Mouse (Mus musculus) CH12.LX (cell line): ENCODE measurements around the gene Spcs3. TPM values are rescaled to one million over a fixed set of nuclear protein-coding genes. Genes with fewer than 3 reads are reported as not detected.

Experiments used
- DNase-seq: peaks from one replicate; pipeline ENCODE4 v3.0.0-alpha.2; 2013; ENCODE audit errors: extremely low read depth
- H3K27ac ChIP-seq: 2 replicates; pipeline ENCODE4 v1.5.1; 2012; ENCODE audit warnings: low read depth, mild to moderate bottlenecking, control low read depth, moderate library complexity; ENCODE audit not compliant: insufficient read depth
- H3K27me3 ChIP-seq: replicated peaks from 2 replicates; pipeline ENCODE3; 2012; ENCODE audit warnings: inconsistent platforms
- H3K36me3 ChIP-seq, 2 experiments: replicated peaks in 1 of 2; 2 replicates each; pipeline versions ENCODE3 to v1.6.1; 2012; ENCODE audit warnings: inconsistent platforms in 1 of 2, low read length in 1 of 2, mild to moderate bottlenecking in 1 of 2, mixed read lengths in 1 of 2, moderate library complexity in 1 of 2; ENCODE audit not compliant: control insufficient read depth in 1 of 2, insufficient read depth in 1 of 2
- H3K4me1 ChIP-seq, 2 experiments: 2 replicates each; pipeline ENCODE4 v1.6.1; 2012; ENCODE audit warnings: inconsistent platforms in 1 of 2, moderate library complexity in 1 of 2; ENCODE audit not compliant: insufficient read depth in 2 of 2, control insufficient read depth in 1 of 2
- H3K4me2 ChIP-seq: 2 replicates; pipeline ENCODE4 v1.6.1; 2012; ENCODE audit warnings: low read depth, mild to moderate bottlenecking, control low read depth; ENCODE audit not compliant: poor library complexity, insufficient read depth, severe bottlenecking
- H3K4me3 ChIP-seq, 3 experiments: fragments of 150-350 bp in 1 of 3; sonication (generic) in 1 of 3; replicated peaks in 1 of 3; 2 replicates each; pipeline versions ENCODE3 to v1.5.1; 2011 to 2012; ENCODE audit warnings: low read depth in 2 of 3, low read length in 2 of 3, mild to moderate bottlenecking in 2 of 3, moderate library complexity in 2 of 3, control low read depth in 1 of 3, improper control_type of control experiment in 1 of 3, inconsistent platforms in 1 of 3, mixed read lengths in 1 of 3; ENCODE audit not compliant: poor library complexity in 1 of 3
- H3K79me2 ChIP-seq: replicated peaks from 2 replicates; pipeline ENCODE4 v1.6.1; 2012; ENCODE audit warnings: mild to moderate bottlenecking, moderate library complexity; ENCODE audit not compliant: control insufficient read depth, poor library complexity, insufficient read depth, severe bottlenecking; ENCODE audit errors: extremely low read depth
- H3K9ac ChIP-seq: 2 replicates; pipeline ENCODE4 v1.6.1; 2012; ENCODE audit warnings: low read depth, mild to moderate bottlenecking, control low read depth, moderate library complexity; ENCODE audit not compliant: insufficient read depth
- H3K9me3 ChIP-seq: replicated peaks from 2 replicates; pipeline ENCODE3; 2012; ENCODE audit warnings: low read length, inconsistent platforms, mixed read lengths
- BHLHE40 ChIP-seq: IDR thresholded peaks from 2 replicates; pipeline ENCODE4 v1.6.1; 2011; ENCODE audit warnings: mild to moderate bottlenecking, low read depth, low read length, improper control_type of control experiment
- CHD2 ChIP-seq: IDR thresholded peaks from 2 replicates; pipeline ENCODE4 v1.6.1; 2011; ENCODE audit warnings: low read length, improper control_type of control experiment
- ELF1 ChIP-seq: IDR thresholded peaks from 2 replicates; pipeline ENCODE4 v1.6.1; 2014; ENCODE audit warnings: low read depth, mild to moderate bottlenecking, inconsistent platforms, low read length, improper control_type of control experiment
- GABPA ChIP-seq: IDR thresholded peaks from 2 replicates; pipeline ENCODE4 v1.6.1; 2012; ENCODE audit warnings: low read depth, low read length, improper control_type of control experiment, inconsistent platforms; ENCODE audit not compliant: insufficient replicate concordance
- HCFC1 ChIP-seq: IDR thresholded peaks from 2 replicates; pipeline ENCODE4 v1.6.1; 2012; ENCODE audit warnings: low read depth, mild to moderate bottlenecking, inconsistent platforms, low read length, improper control_type of control experiment
- IRF4 ChIP-seq: IDR thresholded peaks from 2 replicates; pipeline ENCODE4 v1.6.1; 2014; ENCODE audit warnings: low read depth, mild to moderate bottlenecking, inconsistent platforms, low read length, improper control_type of control experiment
- MAFK ChIP-seq: IDR thresholded peaks from 2 replicates; pipeline ENCODE4 v1.6.1; 2011; ENCODE audit warnings: low read length, improper control_type of control experiment; ENCODE audit not compliant: insufficient replicate concordance
- MAX ChIP-seq: IDR thresholded peaks from 2 replicates; pipeline ENCODE4 v1.6.1; 2011; ENCODE audit warnings: low read length, improper control_type of control experiment
- MAZ ChIP-seq: IDR thresholded peaks from 2 replicates; pipeline ENCODE4 v1.6.1; 2012; ENCODE audit warnings: low read depth, mild to moderate bottlenecking, inconsistent platforms, low read length, improper control_type of control experiment, moderate library complexity
- MEF2A ChIP-seq: IDR thresholded peaks from 2 replicates; pipeline ENCODE4 v1.6.1; 2014; ENCODE audit warnings: low read depth, mild to moderate bottlenecking, inconsistent platforms, low read length, improper control_type of control experiment, borderline replicate concordance
- MXI1 ChIP-seq: IDR thresholded peaks from 2 replicates; pipeline ENCODE4 v1.6.1; 2011; ENCODE audit warnings: mild to moderate bottlenecking, low read depth, low read length, improper control_type of control experiment
- MYC ChIP-seq: IDR thresholded peaks from 2 replicates; pipeline ENCODE4 v1.6.1; 2011; ENCODE audit warnings: low read depth, mild to moderate bottlenecking, improper control_type of control experiment, low read length
- NELFE ChIP-seq: IDR thresholded peaks from 2 replicates; pipeline ENCODE4 v1.6.1; 2011; ENCODE audit warnings: low read depth, low read length, improper control_type of control experiment
- NRF1 ChIP-seq: IDR thresholded peaks from 2 replicates; pipeline ENCODE4 v1.6.1; 2014; ENCODE audit warnings: low read depth, mild to moderate bottlenecking, inconsistent platforms, low read length, improper control_type of control experiment, moderate library complexity
- PAX5 ChIP-seq: IDR thresholded peaks from 2 replicates; pipeline ENCODE4 v1.6.1; 2012; ENCODE audit warnings: low read length, inconsistent platforms, mixed read lengths
- POLR2A ChIP-seq: IDR thresholded peaks from 2 replicates; pipeline ENCODE4 v1.6.1; 2011; ENCODE audit warnings: low read depth, mild to moderate bottlenecking, improper control_type of control experiment, low read length
- POLR2AphosphoS2 ChIP-seq: IDR thresholded peaks from 2 replicates; pipeline ENCODE4 v1.6.1; 2011; ENCODE audit warnings: low read depth, low read length, improper control_type of control experiment
- RCOR1 ChIP-seq: conservative IDR thresholded peaks from 2 replicates; pipeline ENCODE4 v1.6.1; 2012; ENCODE audit warnings: low read depth, mild to moderate bottlenecking, inconsistent platforms, low read length, improper control_type of control experiment
- SIN3A ChIP-seq: IDR thresholded peaks from 2 replicates; pipeline ENCODE4 v1.6.1; 2012; ENCODE audit warnings: low read length, improper control_type of control experiment, inconsistent platforms
- SMC3 ChIP-seq: IDR thresholded peaks from 2 replicates; pipeline ENCODE4 v1.6.1; 2011; ENCODE audit warnings: low read depth, low read length, improper control_type of control experiment
- TBP ChIP-seq: conservative IDR thresholded peaks from 2 replicates; pipeline ENCODE4 v1.6.1; 2011; ENCODE audit warnings: low read depth, low read length, improper control_type of control experiment
- TCF12 ChIP-seq: IDR thresholded peaks from 2 replicates; pipeline ENCODE4 v1.6.1; 2014; ENCODE audit warnings: low read depth, mild to moderate bottlenecking, inconsistent platforms, low read length, improper control_type of control experiment
- UBTF ChIP-seq: IDR thresholded peaks from 2 replicates; pipeline ENCODE4 v1.6.1; 2012; ENCODE audit warnings: low read depth, mild to moderate bottlenecking, inconsistent platforms, low read length, improper control_type of control experiment, moderate library complexity
- ZMIZ1 ChIP-seq: IDR thresholded peaks from 2 replicates; pipeline ENCODE4 v1.6.1; 2012; ENCODE audit warnings: low read depth, mild to moderate bottlenecking, inconsistent platforms, low read length, improper control_type of control experiment
- dilution Hi-C: fragments of 300-500 bp; cut with MboI; formaldehyde crosslinking; loops from 2 replicates; pipeline ENCODE4 v1.14.3; 2020; ENCODE audit warnings: low sequenced_read_pairs; ENCODE audit not compliant: extremely low pct_unique_long_range_greater_than_20kb, extremely low pct_ligation_motif_present
- in situ Hi-C: fragments of 300-500 bp; cut with MboI; formaldehyde crosslinking; loops from 3 replicates; pipeline ENCODE4 v1.14.3; 2019; ENCODE audit warnings: low sequenced_read_pairs, low pct_ligation_motif_present, low pct_unique_long_range_greater_than_20kb, mixed read lengths
- polyA plus RNA-seq: library from polyadenylated mRNA; unstranded; fragments of >175 nt; gene quantifications from 2 replicates; pipeline ENCODE4 v1.2.1, GENCODE M21; 2012; ENCODE audit warnings: low read depth; ENCODE audit not compliant: insufficient read length
- total RNA-seq, 2 experiments: library from RNA; depleted of rRNA; stranded (reverse); fragments of 300-350 nt in 1 of 2; fragments of >200 nt in 1 of 2; gene quantifications; 2 replicates each; pipeline ENCODE4 v1.2.3; 2012 to 2014

The Spcs3 gene
- 89.4 and 97.8 TPM in 2 replicates for total RNA-seq (2012; rRNA removed)
- 220 and 241 TPM in 2 replicates for total RNA-seq (2014; rRNA removed)
- polyA plus RNA-seq: 106 and 113 TPM in 2 replicates

DNA sequence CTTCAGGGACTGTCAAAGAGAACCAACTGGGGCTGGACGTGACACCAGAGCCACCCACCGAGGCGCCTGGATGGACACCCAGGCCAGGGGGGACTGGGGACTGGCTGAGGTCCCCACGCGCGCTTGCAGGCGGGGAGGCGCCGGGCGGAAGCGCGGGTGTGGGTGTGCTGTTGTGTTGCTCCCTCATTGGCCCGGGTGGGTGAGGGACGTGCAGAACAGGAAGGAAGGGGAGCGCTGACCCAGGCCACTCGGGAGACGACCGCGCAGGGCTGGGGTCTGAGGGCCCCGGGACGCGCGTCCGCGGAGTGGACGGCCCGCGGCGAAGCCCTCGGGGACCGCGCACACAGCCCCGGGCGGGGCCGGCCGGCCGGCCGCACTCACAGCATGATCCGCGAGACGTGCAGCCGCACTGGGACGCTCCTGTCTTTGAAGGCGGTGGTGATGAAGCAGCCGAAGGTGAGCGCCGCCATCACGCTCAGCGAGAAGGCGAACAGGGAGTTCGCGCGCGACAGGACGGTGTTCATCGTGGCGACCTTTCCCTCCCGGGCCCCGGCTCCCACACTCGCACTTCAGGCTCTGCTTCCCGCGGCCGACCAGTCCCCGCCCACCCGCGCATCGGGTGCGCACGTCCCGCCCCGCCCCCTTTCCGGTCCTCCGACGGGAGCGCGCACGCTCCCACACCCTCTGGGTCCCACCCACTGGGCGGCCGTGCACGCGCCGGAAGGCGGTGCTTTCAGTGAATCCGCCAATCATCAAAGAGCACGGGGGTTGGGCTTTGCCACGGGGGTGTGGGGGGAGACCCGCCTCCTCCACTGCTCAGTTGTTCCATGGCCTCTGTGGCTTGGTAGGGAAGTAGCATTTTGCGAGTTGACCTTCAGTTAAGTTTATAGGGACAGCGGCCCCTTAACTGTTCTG lies at the start of gene Spcs3, which contains the start of gene Asb5:
Spcs3 (minus strand) TSS at position 617 of the 915 bp plus-strand sequence.
Asb5 (plus strand) TSS at position 199 of the 915 bp plus-strand sequence.
- Histone ChIP-seq H3K36me3 (peaks cover 5 to 20% of the 10 kb centered on the region in 2 experiments), H3K4me1 (peaks cover 5 to 37% of the 10 kb centered on the region in 2 experiments; a peak in 3 of 4 replicates)
- in situ Hi-C loops: no loop called here

DNA sequence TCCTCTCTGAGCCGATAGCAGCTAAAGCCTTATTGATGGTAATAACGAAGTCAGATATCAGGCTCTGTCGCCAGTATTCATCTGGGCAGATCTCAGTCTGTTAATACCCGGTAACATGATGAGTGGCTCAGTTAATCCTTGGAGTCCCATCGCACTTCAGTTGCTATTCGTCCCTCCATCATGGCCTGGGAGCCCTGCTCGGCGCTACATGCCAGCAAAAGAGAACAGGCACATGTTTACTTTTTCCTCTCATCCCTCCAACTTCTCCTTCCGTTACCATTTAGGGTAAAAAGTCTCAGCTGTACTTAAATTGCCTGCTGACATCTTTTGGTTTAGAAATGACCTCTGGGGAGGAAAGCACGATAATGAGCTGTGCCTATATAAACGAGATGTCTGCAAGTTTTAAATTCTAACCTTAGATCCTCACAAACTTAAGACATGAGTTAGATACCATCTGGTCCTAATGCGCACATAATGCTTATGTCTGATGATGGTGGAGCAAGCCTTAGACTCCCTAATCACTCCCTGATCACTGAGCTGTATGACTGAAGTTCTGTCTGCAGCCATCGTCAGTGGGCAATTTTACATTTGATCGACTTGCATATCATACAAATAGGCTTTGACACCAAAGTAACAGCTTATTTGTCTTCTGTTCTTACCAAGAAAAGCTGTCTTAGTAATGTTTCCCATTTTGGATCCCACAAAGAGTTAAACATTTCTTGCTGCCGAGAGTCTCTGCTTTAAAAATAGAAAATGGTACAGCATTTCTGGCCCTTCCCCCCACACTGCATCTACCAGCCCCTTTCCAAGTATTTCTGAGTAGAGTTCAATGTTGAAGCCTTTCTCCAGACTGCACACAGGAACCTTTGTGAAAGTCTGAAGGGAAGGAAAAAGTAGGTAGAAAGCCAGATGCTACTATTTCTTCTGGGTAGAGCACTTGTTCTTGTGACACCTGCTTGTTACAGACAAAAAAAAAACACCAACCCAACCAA lies 41.1 kb upstream of the Spcs3 start:
- no peak overlapping the region for H3K9ac ChIP-seq
- in situ Hi-C loops: no loop called here
- H3K4me2 ChIP-seq: no peak overlapping the region
- no peaks in the 10 kb centered on the region for H3K9me3 ChIP-seq
- no peaks in the 10 kb centered on the region for H3K36me3 ChIP-seq
- DNase-seq: no peak
- no peaks in the 10 kb centered on the region for H3K27me3 ChIP-seq
- no peaks in the 10 kb centered on the region for H3K79me2 ChIP-seq
- H3K27ac ChIP-seq: no peak overlapping the region
- TF ChIP-seq MYC: no peak
- TF ChIP-seq IRF4: no peak
- H3K4me1 ChIP-seq: peaks cover 0 to 4% of the 10 kb centered on the region in 2 experiments; a peak in 1 of 4 replicates
- H3K4me3 ChIP-seq: no peak overlapping the region
- dilution Hi-C loops: no loop called here

More for the DNA sequence above, at the start of gene Spcs3, which contains the start of gene Asb5:
- dilution Hi-C loops: no loop called here
- peak within 1 kb of the TSS; percentile 95 for H3K9ac ChIP-seq
- DNase-seq: peak; percentile 93
- no peaks in the 10 kb centered on the region for H3K9me3 ChIP-seq
- H3K27ac ChIP-seq: peak within 1 kb of the TSS; percentile 73
- peak; percentile 61 for TF ChIP-seq TCF12
- TF ChIP-seq TBP: peak; percentile 76; the same call in 1 of the 2 replicates
- TF ChIP-seq NELFE: peak; percentile 60
- no peak for TF ChIP-seq GABPA
- peak; percentile 20; the same call in 1 of the 2 replicates for TF ChIP-seq MEF2A
- no peak for TF ChIP-seq MAZ
- TF ChIP-seq RCOR1: no peak
- no peak for TF ChIP-seq SMC3
- peak; percentile 68; the same call in 1 of the 2 replicates for TF ChIP-seq CHD2
- TF ChIP-seq HCFC1: peak; percentile 61
- no peak; the same call in 1 of the 2 replicates for TF ChIP-seq MAX
- peak; percentile 42 for TF ChIP-seq MXI1
- peak; percentile 77 for TF ChIP-seq SIN3A
- peak; percentile 82 for TF ChIP-seq ELF1
- TF ChIP-seq MAFK: no peak
- peak; percentile 81 for TF ChIP-seq POLR2A
- TF ChIP-seq ZMIZ1: 0 out of 2 replicates have a peak, but pooled peaks have one; percentile 59
- peak; percentile 64 for TF ChIP-seq NRF1
- no peak for TF ChIP-seq PAX5
- TF ChIP-seq BHLHE40: peak; percentile 23; the same call in 1 of the 2 replicates
- TF ChIP-seq UBTF: 0 out of 2 replicates have a peak, but pooled peaks have one; percentile 75
- no peak; the same call in 1 of the 2 replicates for TF ChIP-seq POLR2AphosphoS2
- H3K79me2 ChIP-seq: peaks cover 37% of the 10 kb centered on the region
- H3K4me2 ChIP-seq: peak within 1 kb of the TSS; percentile 98
- peak within 1 kb of the TSS; percentile 86 to 97 (median 95) for H3K4me3 ChIP-seq
- no peaks in the 10 kb centered on the region for H3K27me3 ChIP-seq
